Mouse (Mus musculus) brain, embryonic 14.5 days (tissue): Measurements from ENCODE around the gene Get4.

Experiments used
- CTCF ChIP-seq: fragments of 200-500 bp; IDR thresholded peaks from 2 replicates; pipeline ENCODE4 v1.5.1; 2012; ENCODE audit warnings: inconsistent platforms, mild to moderate bottlenecking, moderate library complexity, borderline replicate concordance; ENCODE audit not compliant: insufficient read depth, insufficient read length; ENCODE audit errors: extremely low read depth
- POLR2A ChIP-seq: fragments of 200-500 bp; IDR thresholded peaks from 2 replicates; pipeline ENCODE4 v1.6.1; 2012; ENCODE audit warnings: mild to moderate bottlenecking, inconsistent platforms, borderline replicate concordance; ENCODE audit not compliant: poor library complexity, insufficient read depth, insufficient read length, severe bottlenecking; ENCODE audit errors: extremely low read depth

DNA sequence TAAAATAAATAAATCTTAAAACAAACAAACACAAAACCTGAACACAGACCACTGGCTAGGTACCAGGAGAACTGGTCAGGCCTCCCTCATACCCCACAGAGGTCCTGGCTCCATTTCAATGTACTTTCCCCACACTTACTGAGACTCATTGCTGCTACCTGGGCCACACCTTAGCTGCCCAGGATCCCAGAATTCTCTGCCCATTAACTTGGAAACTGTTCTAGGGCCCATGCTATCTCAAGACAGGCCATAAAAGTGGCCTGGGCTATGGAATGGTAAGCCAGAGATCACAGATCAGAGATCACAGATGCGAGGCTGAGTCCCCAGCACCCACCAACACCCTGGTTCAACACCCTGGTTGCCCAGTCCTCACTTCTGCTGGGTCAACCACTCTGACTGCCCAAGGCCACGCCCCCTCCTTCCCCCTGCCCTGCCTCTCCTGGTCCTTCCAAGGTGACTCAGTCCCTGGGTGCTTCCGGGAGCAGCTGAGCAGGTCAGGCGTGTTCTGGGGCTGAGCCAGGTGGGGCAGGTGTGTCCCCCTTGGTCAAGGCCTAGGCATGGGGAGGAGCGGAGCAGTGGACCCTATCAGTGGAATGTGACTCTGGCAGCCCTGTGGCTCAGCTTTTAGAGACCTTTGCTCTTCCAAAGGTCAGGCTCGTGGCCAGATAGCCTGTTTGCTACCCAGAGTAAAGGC lies 65.0 kb downstream of the Get4 start:
- no peak for TF ChIP-seq POLR2A
- no peak for TF ChIP-seq CTCF
